Mouse (Mus musculus) lung, postnatal 0 days (tissue): ENCODE measurements around the gene Adsl.

ENCODE experiments used
- CTCF ChIP-seq: IDR thresholded peaks from 2 replicates; pipeline ENCODE4 v1.5.1; 2016; ENCODE audit warnings: antibody characterized with exemption, mild to moderate bottlenecking
- EP300 ChIP-seq: IDR thresholded peaks from 2 replicates; pipeline ENCODE4 v1.6.1; 2016; ENCODE audit warnings: antibody characterized with exemption, mild to moderate bottlenecking, control low read depth

- TF ChIP-seq CTCF: no peak
- no peak for TF ChIP-seq EP300
Observed at GRCm38 (mm10) chr15:80981176-80981575, 32.9 kb downstream of the Adsl start.
